Mouse (Mus musculus): ENCODE measurements at regions not wholly inside any gene's neighbourhood (a gene's known extent, or its start where the extent isn't known, plus 50 kb on each side); places are given as distances from the start of the nearest gene placed in this dataset.

GRCm38 (mm10) chr19:15649368-15649767 is 297.8 kb downstream of the Psat1 start:
- no peak for DNase-seq (ENCODE audit: low spot score)

- no peak for DNase-seq (ENCODE audit: low spot score)
These were observed 299.8 kb downstream of the Psat1 start for GRCm38 (mm10) chr19:15647313-15647712.

DNA sequence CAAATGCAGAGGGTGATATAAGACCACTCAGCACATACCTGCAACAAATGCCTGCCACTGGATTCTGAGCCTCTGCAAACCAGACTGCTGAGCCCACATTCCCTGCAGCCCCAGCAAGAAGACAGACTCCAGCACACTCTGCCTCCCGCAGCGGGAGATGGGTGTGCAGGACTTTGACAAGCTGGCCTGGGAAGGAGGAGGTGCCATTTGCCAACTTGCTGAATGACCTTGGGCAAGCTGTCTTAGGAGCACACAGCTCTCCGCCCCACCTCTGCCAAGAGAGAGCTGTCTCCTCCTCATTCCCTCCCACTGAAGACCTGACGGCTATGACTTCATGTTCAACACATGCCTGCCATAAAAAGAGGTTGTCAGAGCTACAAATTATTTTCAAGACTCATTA is 302.4 kb downstream of the Psat1 start:
- peak; percentile 30 for DNase-seq (ENCODE audit: low spot score)

DNA sequence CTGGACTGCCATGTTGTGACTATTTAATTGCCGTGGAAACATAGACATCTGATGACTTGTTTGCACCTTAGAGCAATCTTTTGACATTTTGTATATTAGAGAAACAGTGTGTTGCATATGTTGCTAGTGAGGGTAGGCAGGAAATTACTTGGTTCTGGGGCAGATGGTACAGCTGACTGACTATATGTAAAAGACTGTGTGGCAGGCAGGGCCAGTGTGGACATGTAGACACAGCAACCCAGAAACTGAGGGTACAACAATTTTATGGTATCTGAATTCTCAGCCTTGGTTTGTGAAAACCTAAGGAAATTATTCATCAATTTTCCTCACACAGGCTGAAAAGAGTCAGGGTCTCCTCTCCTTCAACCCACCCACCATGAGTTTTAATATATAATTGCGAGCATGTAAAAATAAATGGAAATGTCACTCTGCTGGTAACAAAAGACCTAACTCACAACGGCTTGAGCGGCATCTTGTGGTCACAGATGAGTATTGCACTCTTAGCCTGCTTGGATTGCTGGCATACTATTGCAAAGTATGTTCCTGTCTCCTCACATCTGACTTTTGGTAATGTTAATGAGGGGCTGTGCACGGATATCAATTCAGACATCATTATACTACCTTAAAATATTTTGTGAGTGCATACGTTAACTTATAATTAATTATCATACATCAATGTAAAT is 329.8 kb downstream of the Psat1 start:
- peak; percentile 13 for DNase-seq (ENCODE audit: low spot score)

DNA sequence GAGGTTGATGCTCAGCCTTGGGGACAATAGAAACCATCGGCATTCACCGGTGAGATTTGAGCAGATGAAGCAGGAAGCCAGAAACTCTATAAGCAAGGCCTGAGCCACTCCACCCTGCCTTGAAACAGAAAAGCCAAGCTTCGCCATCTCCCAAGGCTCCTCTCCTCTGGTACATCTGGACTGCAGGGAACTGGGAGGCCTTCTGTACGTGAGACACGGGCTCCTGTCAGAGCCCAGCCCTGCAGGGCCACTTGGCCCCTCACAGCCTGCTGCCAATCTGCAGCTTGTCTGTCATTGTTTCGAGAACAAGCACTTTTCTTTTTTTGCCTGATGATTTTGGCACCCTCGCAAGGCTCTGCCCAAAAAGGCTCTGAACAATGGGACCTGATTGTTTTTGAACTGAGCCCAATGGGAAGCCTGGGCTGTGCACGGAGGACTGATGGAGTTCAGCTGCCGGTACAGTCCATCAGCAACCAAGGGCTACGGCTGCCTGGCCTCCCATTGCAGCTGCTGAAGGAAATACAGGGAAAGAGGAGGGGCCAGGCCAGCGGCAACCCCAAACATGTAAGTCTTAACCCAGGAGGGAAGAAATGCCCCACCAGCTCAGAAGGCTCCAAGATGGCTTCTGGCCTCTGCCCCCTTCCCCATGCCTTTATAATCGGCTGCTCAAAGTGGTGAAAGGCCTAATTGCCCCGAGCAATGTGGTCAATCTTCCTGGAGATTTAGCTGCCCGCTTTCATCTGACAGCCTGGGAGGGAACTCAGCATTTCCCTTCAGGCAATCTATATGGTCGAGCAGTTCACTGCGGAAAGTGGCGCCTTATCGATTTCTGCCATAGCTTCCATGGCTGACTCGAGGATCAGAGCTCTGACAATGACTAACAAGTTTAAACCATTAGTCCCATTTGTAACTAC is 332.2 kb downstream of the Psat1 start:
- DNase-seq (ENCODE audit: low spot score) = no peak

GRCm38 (mm10) chr19:15611137-15611758 is 335.9 kb downstream of the Psat1 start:
- DNase-seq (ENCODE audit: low spot score) = no peak

- DNase-seq (ENCODE audit: low spot score) = no peak
These were observed 340.7 kb downstream of the Psat1 start for GRCm38 (mm10) chr19:15606440-15606839.

- DNase-seq (ENCODE audit: low spot score) = no peak
These were observed 354.3 kb downstream of the Psat1 start for GRCm38 (mm10) chr19:15592821-15593220.

- no peak for DNase-seq (ENCODE audit: low spot score)
These were observed 363.1 kb downstream of the Psat1 start for GRCm38 (mm10) chr19:15583782-15584693.

GRCm38 (mm10) chr19:15583106-15583781 is 363.9 kb downstream of the Psat1 start:
- DNase-seq (ENCODE audit: low spot score) = no peak

DNA sequence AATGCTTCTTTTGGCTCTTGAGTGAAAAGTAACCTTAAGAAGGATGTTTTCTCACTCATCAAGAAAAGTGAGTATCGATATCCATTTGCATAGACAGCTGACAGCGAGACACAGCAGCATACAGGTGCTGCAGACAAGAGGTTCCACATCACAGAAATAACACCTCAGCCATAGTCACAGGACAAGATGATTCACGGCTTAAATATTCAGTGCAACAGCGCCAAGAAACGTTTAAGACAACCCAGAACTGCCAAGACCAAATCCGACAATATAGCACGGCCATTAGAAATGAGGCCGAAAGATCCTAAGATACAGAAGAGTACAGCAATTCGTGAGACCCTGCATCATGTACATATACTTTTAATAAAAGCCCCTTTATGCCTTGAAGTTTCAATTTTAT is 375.9 kb downstream of the Psat1 start:
- no peak for DNase-seq (ENCODE audit: low spot score)

DNA sequence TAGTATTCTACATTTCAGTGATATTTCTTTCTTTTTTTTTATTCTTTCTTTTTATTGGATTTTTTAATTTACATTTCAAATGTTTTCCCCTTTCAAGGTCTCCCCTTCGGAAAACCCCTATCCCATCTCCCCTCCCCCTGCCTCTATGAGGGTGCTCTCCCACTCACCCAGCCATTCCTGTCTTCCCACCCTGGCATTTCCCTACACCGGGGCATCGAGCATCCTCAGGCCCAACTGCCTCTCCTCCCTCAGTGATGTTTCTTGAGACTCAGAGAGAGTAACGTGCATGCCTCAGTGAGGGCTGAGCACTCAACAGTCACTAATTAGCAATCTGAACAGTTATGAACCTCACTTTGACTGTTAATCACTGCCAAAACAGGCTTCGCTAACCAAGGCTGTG is 385.6 kb downstream of the Psat1 start:
- DNase-seq (ENCODE audit: low spot score) = no peak

GRCm38 (mm10) chr19:15553953-15554352 is 393.2 kb downstream of the Psat1 start:
- DNase-seq (ENCODE audit: low spot score) = no peak

GRCm38 (mm10) chr19:15517853-15518252 is 429.3 kb downstream of the Psat1 start:
- DNase-seq (ENCODE audit: low spot score) = no peak

- DNase-seq (ENCODE audit: low spot score) = no peak
These were observed 430.4 kb downstream of the Psat1 start for GRCm38 (mm10) chr19:15516566-15517305.

DNA sequence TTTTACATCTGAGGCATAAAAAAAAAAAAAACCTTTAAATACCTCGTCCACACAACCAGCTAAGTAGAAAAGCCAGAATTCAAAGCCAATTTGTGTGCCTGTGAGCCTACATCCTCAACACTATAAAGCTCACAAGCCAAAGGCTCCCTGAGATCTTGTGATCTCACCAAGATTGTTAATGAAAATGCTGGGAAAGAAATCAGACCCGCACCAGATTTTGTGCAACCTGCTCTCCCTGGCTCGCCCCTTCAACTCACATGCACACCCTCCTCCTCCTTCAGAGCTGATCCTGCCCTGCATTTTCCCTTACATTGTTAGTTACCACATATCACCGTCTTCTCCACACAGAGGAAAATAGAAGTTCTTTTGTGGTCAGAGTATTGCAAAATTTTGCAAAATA is 433.9 kb downstream of the Psat1 start:
- DNase-seq (ENCODE audit: low spot score) = no peak

DNA sequence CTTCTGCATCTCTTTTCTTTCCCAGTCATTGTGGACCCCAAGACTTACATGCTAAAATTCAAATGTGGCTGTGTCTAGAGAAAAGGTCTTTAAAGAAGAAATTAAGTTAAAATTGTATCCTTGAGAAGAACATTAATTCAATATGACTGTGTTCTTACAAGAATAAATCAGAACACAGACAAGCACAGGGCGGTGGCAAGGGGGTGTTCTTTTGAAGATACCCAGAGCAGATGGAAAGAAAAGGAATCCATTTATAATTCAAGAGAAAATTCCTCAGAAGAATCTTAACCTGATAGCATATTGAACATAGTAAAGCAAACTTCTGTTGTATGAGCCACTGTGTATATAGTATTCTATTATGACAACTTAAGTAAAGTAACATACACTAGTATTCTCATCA is 436.7 kb downstream of the Psat1 start:
- DNase-seq (ENCODE audit: low spot score) = no peak

GRCm38 (mm10) chr19:15502985-15503354 is 444.2 kb downstream of the Psat1 start:
- no peak for DNase-seq (ENCODE audit: low spot score)

DNA sequence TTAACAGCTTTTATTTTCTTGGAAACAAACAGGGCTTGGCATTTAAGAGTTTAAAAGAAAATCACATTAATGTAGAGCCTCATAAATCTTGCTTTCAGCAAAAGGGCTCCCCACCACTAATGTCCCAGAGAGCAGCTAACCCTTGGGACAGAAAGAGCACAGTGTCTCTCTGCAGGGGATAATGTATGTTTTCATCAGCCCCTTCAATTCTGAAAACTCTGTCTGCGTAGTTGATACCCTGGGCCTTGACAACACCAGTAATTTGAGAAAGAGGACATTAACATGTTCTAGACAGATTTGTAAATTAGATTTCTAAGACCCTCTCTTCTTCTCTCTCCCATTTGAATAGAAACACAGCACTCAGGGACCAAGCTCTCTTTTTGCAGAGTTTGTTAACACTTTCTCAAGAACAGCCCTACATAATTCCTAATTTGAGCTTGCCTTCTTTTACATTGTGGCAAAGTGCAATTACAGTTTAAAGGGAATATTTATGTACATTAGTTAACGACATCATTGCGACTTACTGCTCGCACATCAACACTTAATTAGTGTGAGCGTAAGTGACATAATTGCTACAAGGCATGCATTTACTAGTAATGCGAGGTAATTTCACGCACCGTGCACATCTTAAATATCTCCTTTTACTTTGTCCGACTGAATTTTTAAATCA is 444.7 kb downstream of the Psat1 start:
- no peak for DNase-seq (ENCODE audit: low spot score)

DNA sequence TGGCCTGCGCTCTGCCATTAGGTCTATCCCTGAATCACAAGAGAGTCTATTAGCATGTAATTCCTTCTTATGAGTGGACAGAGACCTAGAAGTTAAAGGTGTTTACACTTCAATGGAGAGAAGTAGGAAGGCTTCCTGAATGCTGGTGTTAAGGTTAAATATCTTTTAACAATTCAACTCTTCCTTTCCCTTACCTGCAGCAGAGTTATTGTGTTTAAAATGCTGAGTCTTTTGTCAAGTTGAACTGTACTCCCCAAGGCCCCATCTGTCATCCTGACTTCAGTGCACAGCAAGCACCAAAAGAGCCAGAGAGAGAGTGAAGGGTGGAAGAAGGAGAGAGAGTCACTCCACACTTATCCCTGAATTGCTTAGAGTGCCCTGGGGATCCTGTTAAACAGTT is 451.6 kb downstream of the Psat1 start:
- DNase-seq (ENCODE audit: low spot score) = no peak

Measured in testis, postnatal 14 days (tissue).